Mouse (Mus musculus) neutrophil, adult 5-6 weeks (primary cell): ENCODE measurements around the gene Gm6588. TPM values are rescaled to one million over a fixed set of nuclear protein-coding genes. Genes with fewer than 3 reads are reported as not detected.
"Not testable (repeated sequence)": the region's sequence is repeated elsewhere in the genome, so short reads cannot be mapped to it uniquely, and the experiment has no call there.

Experiments
- ATAC-seq: fragments of 151-379, 151-347 bp; 2 replicates; pipeline ENCODE4 v1.8.0; 2017; ENCODE audit warnings: mild to moderate bottlenecking, moderate TSS enrichment; ENCODE audit not compliant: insufficient number of reproducible peaks, poor library complexity, low FRiP score, severe bottlenecking; ENCODE audit errors: extremely low read depth
- total RNA-seq: library from RNA; stranded (forward); fragments of 200-1000 nt; gene quantifications from 2 replicates; pipeline ENCODE4 v1.2.3, GENCODE M21; 2017

The Gm6588 gene
- not detected in 2 replicates for total RNA-seq

- ATAC-seq, result no peak
Measured at GRCm38 (mm10) chr5:112448747-112449440, at the start of gene Gm6588. Gm6588 (plus strand) TSS chr5:112449426.

- ATAC-seq, result no peak
Measured at GRCm38 (mm10) chr5:112402437-112402836, 46.8 kb upstream of the Gm6588 start.

- ATAC-seq, result no peak
Measured at GRCm38 (mm10) chr5:112406017-112406416, 43.2 kb upstream of the Gm6588 start.

GRCm38 (mm10) chr5:112409274-112409673 is 40.0 kb upstream of the Gm6588 start:
- no peak for ATAC-seq

GRCm38 (mm10) chr5:112411072-112411471 is 38.2 kb upstream of the Gm6588 start:
- no peak for ATAC-seq

GRCm38 (mm10) chr5:112411514-112412335 is 37.5 kb upstream of the Gm6588 start:
- ATAC-seq, result no peak

GRCm38 (mm10) chr5:112412781-112413180 is 36.4 kb upstream of the Gm6588 start:
- not testable (repeated sequence) for ATAC-seq

GRCm38 (mm10) chr5:112416673-112417072 is 32.6 kb upstream of the Gm6588 start:
- no peak for ATAC-seq

GRCm38 (mm10) chr5:112418023-112418422 is 31.2 kb upstream of the Gm6588 start:
- no peak for ATAC-seq

GRCm38 (mm10) chr5:112419535-112419934 is 29.7 kb upstream of the Gm6588 start:
- ATAC-seq, result no peak

- ATAC-seq, result no peak
Measured at GRCm38 (mm10) chr5:112426635-112427034, 22.6 kb upstream of the Gm6588 start.

- ATAC-seq, result peak; percentile 24; the same call in 1 of the 2 replicates
Measured at GRCm38 (mm10) chr5:112427283-112427682, 21.9 kb upstream of the Gm6588 start.

- ATAC-seq, result peak; percentile 21; the same call in 1 of the 2 replicates
Measured at GRCm38 (mm10) chr5:112428944-112429343, 20.3 kb upstream of the Gm6588 start.

- no peak for ATAC-seq
Measured at GRCm38 (mm10) chr5:112431120-112431775, 18.0 kb upstream of the Gm6588 start.

- ATAC-seq, result no peak
Measured at GRCm38 (mm10) chr5:112432033-112432432, 17.2 kb upstream of the Gm6588 start.

GRCm38 (mm10) chr5:112433004-112433403 is 16.2 kb upstream of the Gm6588 start:
- ATAC-seq, result peak; percentile 41; the same call in 1 of the 2 replicates

- no peak for ATAC-seq
Measured at GRCm38 (mm10) chr5:112438535-112438934, 10.7 kb upstream of the Gm6588 start.

- ATAC-seq, result no peak
Measured at GRCm38 (mm10) chr5:112453088-112453487, 3.9 kb downstream of the Gm6588 start.

GRCm38 (mm10) chr5:112454966-112455555 is 5.8 kb downstream of the Gm6588 start:
- no peak for ATAC-seq
